Mouse (Mus musculus) stomach, embryonic 15.5 days (tissue): ENCODE data around the gene Ppig. TPM values are rescaled to one million over a fixed set of nuclear protein-coding genes. Genes with fewer than 3 reads are reported as not detected.

Experiments
- ATAC-seq: fragments of 200-750 bp; cut with Nextera tagmentation; 2 replicates; pipeline ENCODE4 v1.8.0; 2017; ENCODE audit warnings: low read depth, moderate number of reproducible peaks, moderate TSS enrichment; ENCODE audit not compliant: insufficient read depth, low FRiP score
- H3K27ac ChIP-seq: fragments of 300-500 bp; sonication (generic); 2 replicates; pipeline ENCODE4 v1.5.1; 2015; ENCODE audit warnings: mild to moderate bottlenecking, inconsistent platforms
- H3K27me3 ChIP-seq: fragments of 300-500 bp; sonication (generic); replicated peaks from 2 replicates; pipeline ENCODE4 v1.6.1; 2015; ENCODE audit warnings: inconsistent platforms
- H3K36me3 ChIP-seq: fragments of 300-500 bp; sonication (generic); 2 replicates; pipeline ENCODE4 v1.6.1; 2015; ENCODE audit warnings: inconsistent platforms
- H3K4me1 ChIP-seq: fragments of 300-500 bp; sonication (generic); 2 replicates; pipeline ENCODE4 v1.6.1; 2015; ENCODE audit warnings: inconsistent platforms
- H3K4me2 ChIP-seq: fragments of 300-500 bp; sonication (generic); 2 replicates; pipeline ENCODE4 v1.6.1; 2015; ENCODE audit warnings: mild to moderate bottlenecking, inconsistent platforms
- H3K4me3 ChIP-seq: fragments of 300-500 bp; sonication (generic); replicated peaks from 2 replicates; pipeline ENCODE4 v1.5.1; 2015; ENCODE audit warnings: inconsistent platforms
- H3K9ac ChIP-seq: fragments of 300-500 bp; sonication (generic); 2 replicates; pipeline ENCODE4 v1.6.1; 2015; ENCODE audit warnings: inconsistent platforms
- H3K9me3 ChIP-seq: fragments of 300-500 bp; sonication (generic); 2 replicates; pipeline ENCODE4 v1.6.1; 2016; ENCODE audit warnings: inconsistent platforms
- WGBS: fragments of 180-500 bp; shearing (Covaris S2); methylation state at CpG from one replicate; pipeline ENCODE4 v1.1.7; 2015; 5-methylcytosine and 5-hydroxymethylcytosine counted together
- polyA plus RNA-seq: library from polyadenylated mRNA; unstranded; fragments of >200 nt; fragmentation: Nextera tagmentation; extraction: Ambion mirVana; gene quantifications from 2 replicates; pipeline ENCODE4 v1.2.1, GENCODE M21; 2015

Ppig gene
- polyA plus RNA-seq, 1 experiment from 2014 or later = 124 TPM

- Histone ChIP-seq H3K9ac (no peak overlapping the region), H3K27ac (no peak overlapping the region), H3K9me3 (no peaks in the 10 kb centered on the region), H3K4me3 (no peak overlapping the region), H3K4me1 (no peaks in the 10 kb centered on the region), H3K4me2 (no peak overlapping the region), H3K27me3 (no peaks in the 10 kb centered on the region), H3K36me3 (no peaks in the 10 kb centered on the region)
- 93% methylated on average over 3 of the region's 3 CpGs for WGBS
- ATAC-seq = no peak
Measured at GRCm38 (mm10) chr2:69773331-69773730, 51.0 kb downstream of the Ppig start.

GRCm38 (mm10) chr2:69777985-69778835 lies 55.9 kb downstream of the Ppig start:
- Histone ChIP-seq H3K36me3 (no peaks in the 10 kb centered on the region), H3K27me3 (no peaks in the 10 kb centered on the region), H3K9ac (no peak overlapping the region), H3K4me2 (no peak overlapping the region), H3K4me3 (no peak overlapping the region), H3K4me1 (no peaks in the 10 kb centered on the region), H3K27ac (no peak overlapping the region), H3K9me3 (no peaks in the 10 kb centered on the region)
- 64% methylated on average over 7 of the region's 7 CpGs for WGBS
- ATAC-seq = no peak

GRCm38 (mm10) chr2:69778836-69779177 lies 56.5 kb downstream of the Ppig start:
- H3K4me2 ChIP-seq = no peak overlapping the region
- no peak overlapping the region for H3K9ac ChIP-seq
- H3K27me3 ChIP-seq = no peaks in the 10 kb centered on the region
- H3K9me3 ChIP-seq = no peaks in the 10 kb centered on the region
- 46% methylated on average over 5 of the region's 5 CpGs for WGBS
- no peak overlapping the region for H3K27ac ChIP-seq
- ATAC-seq = no peak
- H3K4me1 ChIP-seq = no peaks in the 10 kb centered on the region
- no peak overlapping the region for H3K4me3 ChIP-seq
- H3K36me3 ChIP-seq = no peaks in the 10 kb centered on the region

- ATAC-seq = no peak
- Histone ChIP-seq H3K4me2 (peak overlapping the region; percentile 86), H3K4me1 (0 out of 2 replicates have a peak, but pooled peaks cover 2% of the 10 kb centered on the region), H3K36me3 (peaks cover 7% of the 10 kb centered on the region; the same call in 1 of the 2 replicates), H3K9ac (peak overlapping the region; percentile 29; the same call in 1 of the 2 replicates), H3K9me3 (no peaks in the 10 kb centered on the region), H3K27ac (peak overlapping the region; percentile 64; the same call in 1 of the 2 replicates), H3K4me3 (peak overlapping the region; percentile 77), H3K27me3 (no peaks in the 10 kb centered on the region)
- 15% methylated on average over 9 of the region's 9 CpGs for WGBS
Measured at GRCm38 (mm10) chr2:69788974-69789373, 66.6 kb downstream of the Ppig start.

GRCm38 (mm10) chr2:69789429-69790069 lies 67.2 kb downstream of the Ppig start, which contains the start of the genes Ccdc173 and Phospho2:
Gene Ccdc173, minus strand, starts transcription at chr2:69789575.
Gene Phospho2, plus strand, starts transcription at chr2:69789623.
- H3K27ac ChIP-seq = peak within 1 kb of the TSS; percentile 89
- H3K4me3 ChIP-seq = peak within 1 kb of the TSS; percentile 77
- peak; percentile 96 for ATAC-seq
- peak within 1 kb of the TSS; percentile 65 for H3K9ac ChIP-seq
- WGBS = 1% methylated on average over 48 of the region's 48 CpGs
- H3K4me2 ChIP-seq = peak within 1 kb of the TSS; percentile 86
- H3K27me3 ChIP-seq = no peaks in the 10 kb centered on the region
- 0 out of 2 replicates have a peak, but pooled peaks cover 2% of the 10 kb centered on the region for H3K4me1 ChIP-seq
- no peaks in the 10 kb centered on the region for H3K9me3 ChIP-seq
- H3K36me3 ChIP-seq = peaks cover 7% of the 10 kb centered on the region; the same call in 1 of the 2 replicates

GRCm38 (mm10) chr2:69790285-69790684 lies 67.9 kb downstream of the Ppig start:
- H3K9ac ChIP-seq = no peak overlapping the region
- no peaks in the 10 kb centered on the region for H3K9me3 ChIP-seq
- ATAC-seq = 0 out of 2 replicates have a peak, but pooled peaks have one; percentile 32
- peak overlapping the region; percentile 89; the same call in 1 of the 2 replicates for H3K27ac ChIP-seq
- WGBS = 3% methylated on average over 10 of the region's 10 CpGs
- 0 out of 2 replicates have a peak, but pooled peaks cover 2% of the 10 kb centered on the region for H3K4me1 ChIP-seq
- H3K27me3 ChIP-seq = no peaks in the 10 kb centered on the region
- H3K36me3 ChIP-seq = peaks cover 13% of the 10 kb centered on the region; the same call in 1 of the 2 replicates
- peak overlapping the region; percentile 86 for H3K4me2 ChIP-seq
- peak overlapping the region; percentile 77 for H3K4me3 ChIP-seq

GRCm38 (mm10) chr2:69790722-69791121 lies 68.4 kb downstream of the Ppig start:
- H3K4me2 ChIP-seq = peak overlapping the region; percentile 86
- WGBS = 66% methylated on average over 4 of the region's 4 CpGs
- no peak for ATAC-seq
- H3K9ac ChIP-seq = no peak overlapping the region
- H3K4me3 ChIP-seq = no peak overlapping the region; the same call in 1 of the 2 replicates
- no peak overlapping the region for H3K27ac ChIP-seq
- peaks cover 16% of the 10 kb centered on the region; the same call in 1 of the 2 replicates for H3K36me3 ChIP-seq
- 0 out of 2 replicates have a peak, but pooled peaks cover 2% of the 10 kb centered on the region for H3K4me1 ChIP-seq
- no peaks in the 10 kb centered on the region for H3K27me3 ChIP-seq
- H3K9me3 ChIP-seq = no peaks in the 10 kb centered on the region

- Histone ChIP-seq H3K4me1 (no peaks in the 10 kb centered on the region), H3K9me3 (no peaks in the 10 kb centered on the region), H3K36me3 (no peaks in the 10 kb centered on the region), H3K9ac (no peak overlapping the region), H3K27ac (no peak overlapping the region), H3K4me3 (no peak overlapping the region), H3K27me3 (no peaks in the 10 kb centered on the region), H3K4me2 (peak overlapping the region; percentile 14; the same call in 1 of the 2 replicates)
- ATAC-seq = peak; percentile 85
- WGBS = 48% methylated on average over 5 of the region's 5 CpGs
Measured at GRCm38 (mm10) chr2:69802911-69803312, 80.6 kb downstream of the Ppig start.

Other genes starting within 250 kb of the Ppig start
- 0.78 and 1.1 TPM in 2 replicates for gene Lrp2, start 136.5 kb upstream of the Ppig start, polyA plus RNA-seq
- gene Bbs5, start 75.4 kb upstream of the Ppig start, polyA plus RNA-seq = 12.5 and 16.0 TPM in 2 replicates
- 0.24 and 0.86 TPM in 2 replicates for gene Klhl41, start 52.4 kb upstream of the Ppig start, polyA plus RNA-seq
- gene Fastkd1, start 9.0 kb upstream of the Ppig start, polyA plus RNA-seq = 9.0 and 9.8 TPM in 2 replicates
- gene Ccdc173, start 67.0 kb downstream of the Ppig start, polyA plus RNA-seq = 1.4 and 2.2 TPM in 2 replicates
- 22.1 and 23.0 TPM in 2 replicates for gene Phospho2, start 67.1 kb downstream of the Ppig start, polyA plus RNA-seq
- gene Klhl23, start 99.4 kb downstream of the Ppig start, polyA plus RNA-seq = 37.0 and 37.8 TPM in 2 replicates
- 309 and 316 TPM in 2 replicates for gene Ssb, start 139.0 kb downstream of the Ppig start, polyA plus RNA-seq
- 39.7 and 45.9 TPM in 2 replicates for gene Mettl5, start 163.1 kb downstream of the Ppig start, polyA plus RNA-seq
- gene Ubr3, start 174.7 kb downstream of the Ppig start, polyA plus RNA-seq = 12.8 and 13.3 TPM in 2 replicates